ENCODE assay signal across 25 mouse cellular contexts in the genomic region with DNA sequence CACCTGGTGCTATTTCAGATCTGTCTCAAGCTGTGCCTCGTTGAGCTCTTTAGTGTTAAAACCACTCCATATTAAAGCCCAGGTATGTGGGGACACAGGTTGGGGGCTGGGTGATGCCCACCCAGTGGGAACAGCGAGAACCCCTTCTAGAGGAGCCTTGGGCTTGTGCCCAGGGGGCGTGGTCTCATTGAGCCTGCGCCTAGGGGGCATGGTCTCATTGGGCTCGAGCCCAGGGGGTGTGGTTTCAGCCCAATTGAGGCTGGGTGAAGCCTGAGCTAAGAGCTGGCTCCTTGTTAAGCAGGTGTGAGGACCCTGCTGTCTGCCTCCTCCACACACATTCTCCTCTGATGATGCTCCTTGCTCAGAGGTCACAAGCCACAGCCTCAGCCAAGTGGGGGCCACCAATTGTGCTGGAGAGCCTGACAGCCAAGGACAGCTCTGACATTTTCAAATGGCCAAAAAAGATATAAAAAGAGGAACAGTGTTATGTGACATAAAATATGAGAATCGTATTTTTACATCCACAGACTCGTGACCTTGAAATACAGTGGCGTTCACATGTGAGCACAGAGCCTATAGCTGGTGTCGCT.
A peak's percentile ranks its signal among the peaks of the same experiment; 100 is the strongest.
DNase-seq lines count a peak whose midpoint lies in the region; ATAC-seq and TF ChIP-seq lines count a peak whose summit lies in the region.
"Had no signal": no experiment of that assay in that cellular context is flagged by ENCODE, and none has a peak within 500 bp of the region (broad histone marks: within the 10 kb centered on the region; RNA-seq: fewer than 3 reads in every experiment).

No protein-coding gene starts in this region.

- no peak overlapping the region for H3K4me2 ChIP-seq in midbrain, embryonic 11.5 days
- H3K4me2 ChIP-seq in midbrain, embryonic 16.5 days (ENCODE audit: low read length), result no peak overlapping the region
- H3K4me2 ChIP-seq: embryonic facial prominence, embryonic 15.5 days; heart, embryonic 13.5 days; kidney, embryonic 15.5 days; limb, embryonic 15.5 days; liver, embryonic 15.5 days; midbrain, embryonic 13.5 days had no signal

- peak; percentile 19 for DNase-seq in embryo, embryonic 10 days (ENCODE audit: low spot score)
- no peak for DNase-seq in embryo, embryonic 11 days
- peak; percentile 56 for DNase-seq in midbrain, embryonic 11.5 days (ENCODE audit: low spot score, missing footprints)
- DNase-seq in G1E (ENCODE audit: low spot score), result no peak
- peak; percentile 63 for DNase-seq in adrenal gland, postnatal 14 days
- DNase-seq in kidney, postnatal 25 days, result no peak
- DNase-seq: B cell, adult 2 months; cerebellum, adult 18-20 months; cerebellum, postnatal 25 days; gastrocnemius, postnatal 36 days; heart, adult 2 months; heart, postnatal 14 days; kidney, postnatal 4 days; right cerebral cortex, adult 18-20 months had no signal

- ATAC-seq in midbrain, embryonic 11.5 days (ENCODE audit: low FRiP score), result no peak
- ATAC-seq in midbrain, embryonic 16.5 days, result no peak
- no peak for ATAC-seq in G1E (ENCODE audit: extremely low read depth, insufficient number of reproducible peaks, low FRiP score, poor library complexity, severe bottlenecking)
- ATAC-seq: hindbrain, postnatal 0 days; intestine, embryonic 16.5 days; midbrain, embryonic 13.5 days had no signal

- H3K27me3 ChIP-seq in midbrain, embryonic 11.5 days (ENCODE audit: control insufficient read depth, insufficient read depth, low read length), result no peaks in the 10 kb centered on the region
- H3K27me3 ChIP-seq in midbrain, embryonic 16.5 days (ENCODE audit: control insufficient read depth, insufficient read depth, low read depth, low read length), result no peaks in the 10 kb centered on the region
- no peaks in the 10 kb centered on the region; the same call in 1 of the 2 replicates for H3K27me3 ChIP-seq in G1E (ENCODE audit: insufficient read depth, low read length)
- H3K27me3 ChIP-seq: CH12.LX; kidney, embryonic 15.5 days; limb, embryonic 15.5 days; liver, embryonic 15.5 days; midbrain, embryonic 13.5 days had no signal

- H3K4me3 ChIP-seq in midbrain, embryonic 11.5 days (ENCODE audit: low read depth, low read length), result no peak overlapping the region
- no peak overlapping the region for H3K4me3 ChIP-seq in midbrain, embryonic 16.5 days (ENCODE audit: low read depth, low read length)
- H3K4me3 ChIP-seq in G1E (ENCODE audit: low read depth, low read length), result 0 out of 2 replicates have a peak overlapping the region, but pooled peaks have one; percentile 16
- H3K4me3 ChIP-seq: embryonic facial prominence, embryonic 15.5 days; heart, adult 2 months; heart, embryonic 13.5 days; kidney, embryonic 15.5 days; limb, embryonic 15.5 days; liver, embryonic 15.5 days; midbrain, embryonic 13.5 days had no signal

- TF ChIP-seq CTCF in G1E (IDR thresholded peaks at IDR 0.05; ENCODE audit: low read depth, low read length), result no peak

- no peaks in the 10 kb centered on the region for H3K9me3 ChIP-seq in midbrain, embryonic 11.5 days (ENCODE audit: control insufficient read depth, low read length)
- H3K9me3 ChIP-seq in midbrain, embryonic 16.5 days (replicated peaks; ENCODE audit: control insufficient read depth, low read length, poor library complexity, severe bottlenecking), result no peaks in the 10 kb centered on the region
- peaks cover 82% of the 10 kb centered on the region for H3K9me3 ChIP-seq in G1E (replicated peaks)
- H3K9me3 ChIP-seq: embryonic facial prominence, embryonic 15.5 days; heart, embryonic 13.5 days; kidney, embryonic 15.5 days; limb, embryonic 15.5 days; liver, embryonic 15.5 days; midbrain, embryonic 13.5 days had no signal

- H3K9ac ChIP-seq in midbrain, embryonic 11.5 days (ENCODE audit: low read length), result no peak overlapping the region
- H3K9ac ChIP-seq in midbrain, embryonic 16.5 days (ENCODE audit: low read depth, low read length), result no peak overlapping the region
- H3K9ac ChIP-seq: embryonic facial prominence, embryonic 15.5 days; heart, embryonic 13.5 days; kidney, embryonic 15.5 days; limb, embryonic 15.5 days; liver, embryonic 15.5 days; midbrain, embryonic 13.5 days had no signal

- no peak overlapping the region for H3K27ac ChIP-seq in midbrain, embryonic 11.5 days (ENCODE audit: low read depth, low read length)
- no peak overlapping the region for H3K27ac ChIP-seq in midbrain, embryonic 16.5 days (ENCODE audit: low read length)
- H3K27ac ChIP-seq: embryonic facial prominence, embryonic 15.5 days; heart, adult 2 months; heart, embryonic 13.5 days; hindbrain, postnatal 0 days; kidney, embryonic 15.5 days; limb, embryonic 15.5 days; liver, embryonic 15.5 days; macrophage; midbrain, embryonic 13.5 days had no signal

- no peaks in the 10 kb centered on the region for H3K36me3 ChIP-seq in midbrain, embryonic 11.5 days (ENCODE audit: control insufficient read depth, insufficient read depth, low read length)
- H3K36me3 ChIP-seq in midbrain, embryonic 16.5 days (ENCODE audit: control insufficient read depth, insufficient read depth, low read length), result no peaks in the 10 kb centered on the region
- H3K36me3 ChIP-seq in G1E (replicated peaks), result no peaks in the 10 kb centered on the region
- H3K36me3 ChIP-seq: embryonic facial prominence, embryonic 15.5 days; heart, embryonic 13.5 days; kidney, embryonic 15.5 days; limb, embryonic 15.5 days; liver, embryonic 15.5 days; midbrain, embryonic 13.5 days had no signal

- no peaks in the 10 kb centered on the region for H3K4me1 ChIP-seq in midbrain, embryonic 11.5 days (ENCODE audit: control insufficient read depth, insufficient read depth, low read length)
- H3K4me1 ChIP-seq in midbrain, embryonic 16.5 days (ENCODE audit: control insufficient read depth, insufficient read depth, low read length), result no peaks in the 10 kb centered on the region
- H3K4me1 ChIP-seq in G1E (ENCODE audit: insufficient read depth, low read depth, low read length), result no peaks in the 10 kb centered on the region
- H3K4me1 ChIP-seq: embryonic facial prominence, embryonic 15.5 days; heart, embryonic 13.5 days; kidney, embryonic 15.5 days; limb, embryonic 15.5 days; liver, embryonic 15.5 days; midbrain, embryonic 13.5 days had no signal

- WGBS in midbrain, embryonic 11.5 days, result 61% methylated on average over 9 of the region's 9 CpGs
- WGBS in midbrain, embryonic 16.5 days, result 65% methylated on average over 9 of the region's 9 CpGs

Comparison
In these comparisons a context has a peak if more than half of its experiments do, and no peak if none do; other contexts are left out.
1. DNase-seq: peak in embryo, embryonic 10 days (single experiment), midbrain, embryonic 11.5 days (single experiment) and adrenal gland, postnatal 14 days (single experiment); none in embryo, embryonic 11 days (single experiment), G1E (single experiment) and kidney, postnatal 25 days (0 of 2).